Mouse (Mus musculus) granulocyte monocyte progenitor cell, adult 5-6 weeks (primary cell): ENCODE results near the gene Dclk2. TPM values are rescaled to one million over a fixed set of nuclear protein-coding genes. Genes with fewer than 3 reads are reported as not detected.

Source experiments
- ATAC-seq: replicated peaks from 2 replicates; pipeline ENCODE4 v1.8.0; 2016; ENCODE audit warnings: mild to moderate bottlenecking, moderate TSS enrichment, inconsistent platforms; ENCODE audit not compliant: poor library complexity, severe bottlenecking
- total RNA-seq, 2 experiments: library from RNA; stranded (forward) in 1 of 2; stranded (reverse) in 1 of 2; fragments of 200-712, 200-1000 nt in 1 of 2; fragments of >200 nt in 1 of 2; fragmentation: Nextera tagmentation in 1 of 2; gene quantifications; 2 replicates each; pipeline ENCODE4 v1.2.3; 2014 to 2017

Dclk2 gene
- total RNA-seq, 2 experiments from 2014 or later: under 0.01 to 0.62 TPM

DNA sequence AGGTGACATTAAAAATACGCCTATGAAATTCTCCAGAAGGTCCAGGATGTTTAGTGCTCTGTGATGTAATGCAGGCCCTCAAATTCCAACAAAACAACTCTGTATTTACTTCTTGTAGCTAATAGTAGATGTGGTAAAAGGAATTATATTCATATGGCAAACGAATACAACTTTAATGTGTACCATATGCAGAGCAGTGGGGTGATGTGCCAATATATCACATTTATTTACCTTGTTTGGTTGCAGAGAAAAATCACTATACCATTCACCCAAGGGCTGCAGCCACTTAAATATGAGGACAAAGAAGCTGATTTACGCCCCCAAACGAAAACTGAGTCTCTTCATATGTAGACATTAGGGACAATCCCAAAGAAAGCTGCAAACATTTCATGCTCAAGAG is 158.2 kb downstream of the Dclk2 start:
- no peak for ATAC-seq

DNA sequence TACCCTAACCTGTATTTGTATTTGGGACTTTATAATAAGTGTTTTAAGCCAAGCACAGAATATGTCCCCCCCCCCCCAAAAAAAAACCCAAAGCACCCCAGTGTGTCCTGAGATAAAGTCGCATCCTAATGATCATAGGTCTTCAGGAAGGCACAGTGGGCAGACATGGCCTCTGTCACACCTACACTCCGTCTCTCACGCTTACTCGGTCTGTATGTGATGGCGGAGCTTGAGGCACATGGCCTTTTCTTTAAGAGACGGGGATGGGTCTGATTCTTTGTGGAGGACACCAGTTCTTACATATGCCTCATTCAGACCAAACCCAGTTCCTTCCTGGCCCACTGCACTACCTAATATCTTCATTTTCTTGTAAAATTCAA is 158.6 kb downstream of the Dclk2 start:
- ATAC-seq: no peak

DNA sequence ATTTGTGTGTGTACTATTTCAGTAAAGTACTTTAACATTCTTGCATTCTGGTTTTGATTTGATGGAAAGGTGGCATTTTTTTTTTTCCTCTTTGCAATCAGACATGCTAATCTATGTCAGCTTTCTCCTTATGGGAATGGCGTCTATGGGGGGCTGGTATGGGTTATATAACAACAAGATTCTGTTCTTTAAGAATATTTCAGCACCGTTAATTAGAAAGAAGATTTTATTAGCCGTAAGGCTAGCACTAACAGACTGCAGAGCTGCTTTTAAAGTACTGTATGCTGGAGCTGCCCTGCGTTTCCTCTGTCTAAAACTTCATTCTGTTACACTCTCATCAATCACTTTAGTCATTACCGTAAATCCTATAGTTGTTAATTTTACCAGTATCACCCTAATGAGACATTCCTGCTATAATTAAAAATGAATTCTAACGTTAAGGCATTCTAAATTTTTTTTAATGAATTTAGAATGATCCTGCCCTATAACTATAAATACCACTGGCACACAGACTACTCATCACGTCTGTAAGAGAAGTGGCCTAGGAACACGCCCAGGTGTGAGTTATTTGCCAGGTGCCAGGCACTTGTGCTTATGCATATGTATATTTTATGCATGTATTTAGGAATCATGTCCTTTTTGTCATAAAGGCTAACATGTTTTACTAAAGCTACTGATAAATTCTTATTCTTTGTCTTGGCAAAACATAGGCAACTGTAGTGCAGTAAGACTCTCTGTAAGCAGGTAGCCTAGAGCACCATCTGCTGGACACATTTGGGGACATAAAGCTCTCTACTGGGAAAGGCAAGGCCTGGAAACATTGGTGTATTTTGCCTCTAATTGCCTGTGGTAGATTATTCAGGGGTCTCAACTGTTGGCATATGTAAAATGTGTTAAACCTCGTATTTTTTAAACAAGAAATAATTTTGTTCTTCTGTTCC is 159.3 kb downstream of the Dclk2 start:
- ATAC-seq: peak; percentile 75

DNA sequence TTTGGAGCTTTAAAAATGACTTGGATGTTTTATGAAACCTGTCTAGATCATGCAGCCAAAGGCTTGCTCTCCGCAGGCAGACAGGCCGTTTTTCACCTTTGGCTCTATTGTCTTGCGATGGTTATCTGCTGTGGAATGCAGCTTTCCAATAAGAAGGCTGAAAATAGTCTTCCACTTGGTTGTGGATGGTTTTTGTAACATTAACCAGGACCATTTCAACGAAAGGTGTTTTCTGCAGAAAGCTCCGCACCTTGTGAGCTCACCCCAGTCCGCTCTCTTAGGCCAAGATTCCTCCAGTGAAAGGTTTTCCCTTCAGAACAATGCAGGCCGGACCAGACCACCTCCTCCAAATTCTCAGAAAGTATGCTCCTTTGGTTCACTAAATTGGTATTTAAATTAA is 160.2 kb downstream of the Dclk2 start:
- ATAC-seq: no peak

DNA sequence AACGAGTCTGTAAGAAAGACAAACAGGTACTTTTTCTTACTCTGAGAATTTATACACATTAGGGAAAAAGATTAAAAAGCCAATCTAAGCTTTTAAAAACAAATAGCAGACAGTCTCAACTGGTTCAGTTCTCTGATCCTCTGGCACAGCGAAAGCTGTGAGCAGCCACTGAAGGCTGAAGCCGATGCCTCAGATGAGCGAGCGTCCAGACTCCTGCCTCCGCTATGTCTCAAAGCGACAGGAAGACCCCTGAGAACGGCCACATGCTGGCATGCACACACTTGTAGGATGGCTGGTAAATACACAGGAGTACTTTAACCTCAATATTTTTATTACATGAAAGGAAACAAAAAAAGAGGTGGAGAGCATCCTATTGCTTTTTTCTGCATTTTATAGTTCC is 160.8 kb downstream of the Dclk2 start:
- ATAC-seq: no peak

DNA sequence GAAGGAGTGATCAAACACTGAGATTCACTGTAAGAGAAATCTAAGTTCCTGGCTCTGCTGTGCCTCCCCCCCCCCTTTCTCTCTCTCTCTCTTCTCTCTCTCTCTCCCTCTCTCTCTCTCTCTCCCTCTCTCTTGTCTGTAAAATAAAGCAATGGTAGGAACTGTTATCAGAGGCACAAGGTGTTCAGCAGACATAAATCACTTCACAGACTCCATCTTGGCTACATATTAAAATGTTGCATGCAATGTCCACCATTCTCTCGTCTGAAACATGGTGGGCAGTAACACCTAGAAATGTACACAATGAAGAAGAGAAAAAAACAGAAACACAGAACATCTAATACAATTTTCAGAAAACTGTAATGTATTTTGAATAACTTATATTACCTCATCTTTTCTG is 161.3 kb downstream of the Dclk2 start:
- no peak for ATAC-seq

DNA sequence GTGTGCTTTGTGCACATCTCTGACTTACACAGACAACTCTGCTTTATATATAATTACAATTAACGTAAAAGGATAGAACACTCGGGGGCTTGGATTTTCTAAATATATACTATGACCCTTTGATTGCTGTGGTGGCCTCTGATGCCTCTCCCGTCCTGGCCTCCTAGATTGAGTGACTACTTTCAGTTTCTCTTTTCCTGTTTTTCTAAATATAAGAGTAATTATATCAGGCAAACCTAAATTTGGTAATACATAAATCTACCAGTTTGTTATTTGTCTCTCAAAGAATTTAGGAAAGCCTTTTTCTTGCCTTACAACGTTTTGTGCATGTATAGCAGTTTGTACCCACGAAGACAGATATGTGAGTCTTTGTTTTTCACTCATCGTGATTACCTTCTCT is 161.9 kb downstream of the Dclk2 start:
- ATAC-seq: no peak

DNA sequence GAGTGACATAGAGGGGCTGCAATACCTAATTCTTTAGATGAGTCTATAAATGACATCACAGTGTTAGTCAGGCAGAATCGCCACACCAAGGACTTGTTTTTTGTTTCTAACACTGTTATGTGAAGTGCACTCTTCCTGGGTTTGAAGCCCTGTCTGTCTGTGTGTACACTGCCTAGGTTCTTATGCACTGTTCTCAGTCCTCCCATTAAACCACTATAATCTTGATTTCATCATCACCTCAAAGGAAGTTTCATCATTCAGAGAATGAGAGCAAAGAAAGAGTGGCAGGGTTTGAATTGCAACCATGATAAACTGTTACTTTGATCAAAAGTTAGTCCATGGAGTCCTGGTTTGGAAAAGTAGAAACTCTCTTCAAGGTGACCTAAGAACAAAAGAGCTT is 164.1 kb downstream of the Dclk2 start:
- ATAC-seq: peak; percentile 81

DNA sequence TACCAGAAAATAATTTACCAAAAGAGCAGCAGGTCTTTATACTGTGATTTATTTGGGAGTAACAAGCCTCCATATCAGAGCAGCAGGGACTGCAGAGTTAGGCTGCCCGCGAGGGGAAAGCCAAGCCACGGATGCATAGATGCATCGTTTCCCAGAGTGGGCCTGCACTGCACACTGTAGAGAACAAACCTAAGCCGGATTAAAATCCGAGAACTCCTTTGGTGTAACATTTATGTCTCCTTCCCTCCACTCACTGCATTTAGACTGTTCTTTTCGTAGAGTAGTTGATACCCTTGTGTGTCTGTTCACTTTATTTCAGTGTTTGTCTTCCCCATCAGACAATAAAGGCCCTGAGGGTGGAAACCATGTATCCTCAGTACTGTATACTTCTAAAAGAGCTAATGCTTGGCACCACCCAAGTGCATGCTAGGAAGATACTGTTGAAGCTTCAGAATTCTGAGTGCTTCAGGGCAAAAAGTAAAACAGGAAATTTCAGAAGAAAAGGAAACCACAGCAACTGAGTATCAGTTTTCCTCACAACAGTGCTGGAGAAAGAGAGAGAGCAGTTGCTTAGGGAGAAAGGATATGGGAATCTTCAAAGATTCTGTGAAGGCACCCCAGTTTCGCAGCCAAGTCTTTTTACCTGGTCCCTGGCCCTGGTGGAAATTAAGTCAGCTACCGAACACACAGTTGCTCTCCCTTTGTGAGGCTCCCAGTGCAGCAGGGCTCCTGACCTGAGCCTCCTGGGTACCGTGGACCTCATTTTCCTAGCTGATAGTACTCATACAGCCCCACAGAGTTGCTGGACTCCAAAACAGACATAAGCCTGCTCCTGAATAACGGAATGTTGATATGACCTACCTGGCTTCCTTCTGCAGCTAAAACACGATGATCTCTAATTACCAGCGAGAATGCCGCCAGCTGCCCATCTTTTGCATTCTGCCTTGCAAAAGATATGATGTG is 165.8 kb downstream of the Dclk2 start:
- no peak for ATAC-seq

DNA sequence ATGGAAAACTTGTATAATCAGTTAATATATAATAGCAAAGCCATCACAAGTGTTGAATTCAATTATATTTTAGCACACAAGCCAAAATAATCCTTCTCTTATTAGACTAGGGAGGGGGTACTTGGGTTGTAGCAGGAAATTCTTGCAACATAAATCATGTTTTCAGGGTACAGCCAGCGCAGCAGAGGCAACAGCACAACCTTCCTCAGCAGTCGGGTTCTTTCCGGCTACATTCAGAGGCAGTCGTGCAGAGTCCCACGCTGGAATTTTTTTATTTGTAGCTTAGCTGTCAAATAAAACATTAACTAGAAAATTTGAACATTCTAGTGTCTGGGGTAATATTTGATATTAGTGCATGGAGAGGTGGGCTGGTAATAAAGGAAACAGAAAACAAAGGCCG is 166.5 kb downstream of the Dclk2 start:
- ATAC-seq: 0 out of 2 replicates have a peak, but pooled peaks have one; percentile 43

DNA sequence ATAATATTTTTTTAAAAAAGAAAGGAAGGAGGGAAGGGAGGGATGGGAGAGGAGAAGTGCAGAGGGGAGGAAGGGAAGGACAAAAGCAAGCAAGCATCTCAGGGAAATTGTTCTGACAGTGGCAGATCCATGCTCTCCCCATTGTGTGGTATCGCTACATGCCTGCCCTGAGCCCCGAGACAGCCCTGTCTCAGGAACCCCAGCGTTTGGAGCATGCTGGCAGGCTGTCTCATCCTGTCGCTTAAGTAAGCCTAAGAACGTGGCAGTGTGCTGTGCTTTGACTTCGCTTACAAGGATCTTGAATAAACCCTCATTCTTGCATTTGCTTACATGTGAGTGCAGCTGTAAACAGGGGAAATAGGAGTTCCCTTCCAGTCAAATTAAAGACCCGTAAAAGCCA is 170.0 kb downstream of the Dclk2 start:
- ATAC-seq: no peak

DNA sequence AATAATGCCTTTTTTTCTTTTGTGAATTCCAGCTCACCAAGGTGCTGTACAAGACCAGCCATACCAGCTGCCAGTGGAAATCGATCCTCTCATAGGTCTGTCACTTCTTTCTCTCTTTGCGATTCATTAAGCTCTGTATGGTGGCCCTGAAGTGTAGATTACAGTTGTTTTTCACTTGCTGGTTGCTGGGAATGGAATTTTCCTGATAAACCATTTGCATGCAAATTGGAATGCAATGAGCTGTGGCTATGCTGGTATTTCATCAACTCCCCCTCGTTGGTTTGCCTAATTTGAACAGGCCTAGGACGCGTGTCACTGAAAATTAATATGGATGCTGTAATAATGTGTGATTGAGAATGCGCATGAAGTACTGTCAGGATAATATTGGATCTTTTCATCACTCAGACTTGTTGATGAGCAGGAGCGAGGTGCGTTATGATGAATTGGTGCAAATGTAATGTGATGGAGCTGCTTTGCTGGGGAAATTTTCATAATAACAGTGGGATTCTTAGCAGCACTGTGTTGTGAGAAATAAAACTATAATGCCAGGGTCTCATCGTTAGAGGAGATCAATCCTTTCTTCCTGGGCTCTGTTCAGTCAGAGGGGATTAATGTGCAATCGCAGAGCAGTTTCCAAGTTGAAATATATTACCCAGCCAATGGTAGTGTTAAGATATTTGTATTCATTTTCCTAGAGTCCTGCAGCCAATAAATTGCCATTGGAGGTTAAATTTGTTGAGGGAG is 174.7 kb downstream of the Dclk2 start:
- ATAC-seq: no peak

DNA sequence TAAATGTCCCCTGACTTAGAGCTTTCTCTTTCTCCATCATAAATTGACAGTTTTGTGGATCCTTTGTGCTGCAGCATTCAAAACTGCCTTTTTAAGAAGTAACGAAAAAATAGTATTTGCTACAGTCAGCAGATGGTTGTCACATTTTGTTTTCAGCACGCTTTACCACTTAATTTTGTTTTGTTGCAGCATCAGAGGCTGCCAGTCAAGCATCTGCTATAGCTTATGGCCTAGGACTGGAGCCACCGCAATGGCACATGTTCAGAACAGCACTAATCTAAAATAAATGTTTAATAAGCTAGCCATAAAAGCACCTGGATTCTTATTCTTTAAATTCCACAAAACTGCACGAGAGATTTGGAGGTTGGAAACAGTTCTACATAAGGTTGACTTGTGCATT is 175.3 kb downstream of the Dclk2 start:
- ATAC-seq: no peak

DNA sequence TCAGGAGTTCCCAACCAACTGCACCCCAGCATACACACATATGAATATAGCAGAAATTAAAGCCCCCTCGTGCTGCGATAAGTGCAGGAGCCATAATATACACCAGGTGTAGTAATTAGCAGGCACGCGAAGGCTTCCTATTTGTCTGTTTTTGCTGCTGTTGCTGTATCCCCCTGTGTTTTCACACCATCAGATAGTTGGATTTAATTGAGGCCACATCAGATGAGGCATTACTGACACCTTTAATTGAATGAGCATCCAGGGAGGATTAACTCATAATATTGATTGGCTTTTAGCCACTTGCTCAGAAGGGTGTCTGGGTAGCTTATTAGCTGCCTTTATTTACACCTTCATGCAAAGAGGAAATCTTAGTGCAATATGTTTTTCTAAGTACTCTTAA is 180.9 kb downstream of the Dclk2 start:
- no peak for ATAC-seq

DNA sequence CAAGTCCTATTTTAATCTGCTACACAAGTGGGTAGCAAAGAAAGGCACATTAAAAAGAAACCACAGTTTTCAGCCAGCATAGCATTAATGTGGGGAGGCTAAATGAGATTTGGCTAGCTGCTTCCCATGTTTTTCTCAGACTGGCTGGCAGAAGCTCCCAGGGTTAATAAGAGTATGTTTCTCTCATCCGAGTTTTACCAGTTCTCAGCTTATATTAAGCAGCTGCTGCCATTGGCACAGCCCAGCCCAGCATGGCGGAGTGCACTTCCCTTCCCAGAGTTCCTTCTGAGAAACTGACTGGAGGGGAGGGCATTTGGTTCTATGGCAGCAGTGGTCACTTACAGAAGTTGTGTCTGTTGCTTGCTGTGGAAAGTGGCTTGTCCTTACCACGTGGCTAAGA is 181.8 kb downstream of the Dclk2 start:
- no peak for ATAC-seq

Other genes starting within 250 kb of the Dclk2 start
- 25.6 and 38.4 TPM in 2 replicates for gene Cd1d1, start 78.6 kb upstream of the Dclk2 start, total RNA-seq (2014; fragmentation: Nextera tagmentation)
- gene Cd1d1, start 78.6 kb upstream of the Dclk2 start, total RNA-seq (2017): 18.6 and 18.7 TPM in 2 replicates